Mouse (Mus musculus): ENCODE results near the gene Stambpl1.

Stambpl1 gene

DNA sequence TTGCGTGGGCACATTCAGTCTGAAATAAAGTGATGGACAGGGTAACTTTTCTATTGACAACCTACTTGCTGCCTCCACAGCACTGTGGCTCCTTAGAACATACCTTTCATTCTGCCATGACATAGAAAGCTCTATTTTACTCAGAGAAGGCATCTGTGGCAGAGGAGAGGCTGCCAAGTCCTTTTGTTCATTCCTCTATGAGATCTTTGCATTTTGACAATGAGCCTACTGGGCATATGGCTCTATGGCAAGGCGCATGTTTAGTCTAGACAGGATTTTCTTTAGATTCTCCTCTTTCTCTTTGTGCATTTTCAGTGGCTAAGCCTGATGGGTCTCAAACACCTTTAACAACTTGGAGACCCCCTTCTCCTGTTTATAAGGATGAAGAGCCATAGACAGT, 45.7 kb downstream of the Stambpl1 start:
- no peak for DNase-seq (ENCODE audit: low read depth, low spot score)

GRCm38 (mm10) chr19:34240273-34241039, 48.4 kb downstream of the Stambpl1 start:
- DNase-seq (ENCODE audit: low read depth, low spot score): no peak

DNA sequence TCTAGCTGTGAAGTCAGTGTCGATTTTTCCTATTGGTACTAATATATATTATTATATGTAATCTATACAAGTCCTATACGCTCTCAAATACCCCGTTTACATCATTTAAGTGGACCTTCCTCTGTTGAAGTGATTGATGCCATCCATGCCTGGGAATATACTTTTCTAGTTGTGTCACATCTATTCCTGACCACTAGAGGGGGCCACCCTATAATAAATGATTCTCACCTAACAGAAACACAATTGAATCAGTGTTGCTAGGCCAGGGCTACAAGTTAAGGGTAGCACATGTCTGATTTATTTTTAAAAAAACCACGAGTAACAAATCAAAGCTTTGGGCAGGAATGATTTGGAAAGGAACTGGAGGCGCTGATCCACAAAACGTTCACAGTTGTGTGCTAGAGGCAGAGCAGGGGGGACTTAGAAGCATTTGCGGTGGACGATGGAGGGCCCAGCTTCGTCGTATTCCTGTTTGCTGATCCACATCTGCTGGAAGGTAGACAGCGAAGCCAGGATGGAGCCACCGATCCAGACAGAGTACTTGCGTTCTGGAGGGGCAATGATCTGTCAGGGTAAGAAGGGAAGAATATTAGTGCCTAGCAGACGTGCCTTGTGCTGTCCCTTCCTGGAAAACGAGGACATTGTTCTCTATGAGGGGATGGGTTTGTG, 49.4 kb downstream of the Stambpl1 start:
- DNase-seq (ENCODE audit: low read depth, low spot score): peak; percentile 55

DNA sequence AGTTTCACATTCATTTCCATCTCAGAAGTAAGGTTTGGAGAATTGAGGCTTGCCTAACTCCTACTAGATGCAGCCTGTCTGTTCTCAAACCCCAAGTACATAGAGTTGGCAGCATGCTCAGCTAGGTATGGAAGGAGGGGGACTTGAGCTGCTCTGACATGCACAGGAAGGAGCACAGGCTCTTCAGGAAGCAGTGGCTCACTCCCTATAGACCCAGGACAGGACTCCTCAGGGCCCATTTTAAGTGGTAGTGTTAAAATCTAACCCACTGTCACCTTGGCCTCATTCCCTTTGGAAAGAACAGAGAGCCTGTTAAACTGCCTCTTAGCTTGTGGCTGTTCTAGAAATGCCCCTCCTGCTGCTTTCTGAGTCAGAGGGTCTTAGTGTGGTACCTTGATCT, 50.9 kb downstream of the Stambpl1 start:
- no peak for DNase-seq (ENCODE audit: low read depth, low spot score)

GRCm38 (mm10) chr19:34244056-34244455, 52.0 kb downstream of the Stambpl1 start:
- peak; percentile 85 for DNase-seq (ENCODE audit: low read depth, low spot score)

- DNase-seq (ENCODE audit: low read depth, low spot score): no peak
Measured at GRCm38 (mm10) chr19:34248558-34248957, 56.5 kb downstream of the Stambpl1 start.

- no peak for DNase-seq (ENCODE audit: low read depth, low spot score)
Measured at GRCm38 (mm10) chr19:34250621-34251020, 58.6 kb downstream of the Stambpl1 start.

GRCm38 (mm10) chr19:34251900-34252299, 59.9 kb downstream of the Stambpl1 start:
- DNase-seq (ENCODE audit: low read depth, low spot score): no peak

DNA sequence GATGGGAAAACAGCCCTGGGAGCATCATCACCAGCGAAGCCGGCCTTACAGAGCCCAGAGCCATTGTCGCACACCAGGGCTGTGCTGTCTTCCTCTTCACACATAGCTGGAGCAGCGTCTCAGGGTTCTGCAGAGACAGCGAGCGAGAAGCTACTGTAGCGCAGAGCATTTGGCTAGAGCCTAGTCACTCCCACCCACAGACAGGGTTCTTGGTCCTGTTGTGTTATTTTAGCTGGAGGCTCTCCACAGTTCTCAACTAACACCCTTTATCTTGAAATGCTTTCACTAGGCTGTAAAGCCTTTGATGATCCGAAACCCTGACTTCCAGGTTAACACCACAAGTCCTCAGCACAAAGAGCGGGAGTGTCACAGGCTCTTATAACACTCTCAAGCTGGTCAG, 60.4 kb downstream of the Stambpl1 start:
- no peak for DNase-seq (ENCODE audit: low read depth, low spot score)

- no peak for DNase-seq (ENCODE audit: low read depth, low spot score)
Measured at GRCm38 (mm10) chr19:34254101-34254879, 62.3 kb downstream of the Stambpl1 start.

GRCm38 (mm10) chr19:34254880-34255681, 63.1 kb downstream of the Stambpl1 start, which contains the start of gene Acta2:
TSS of gene Acta2 (minus strand) at chr19:34255590.
- peak; percentile 20 for DNase-seq (ENCODE audit: low read depth, low spot score)

- DNase-seq (ENCODE audit: low read depth, low spot score): no peak
Measured at GRCm38 (mm10) chr19:34256149-34256548, 64.1 kb downstream of the Stambpl1 start.

DNA sequence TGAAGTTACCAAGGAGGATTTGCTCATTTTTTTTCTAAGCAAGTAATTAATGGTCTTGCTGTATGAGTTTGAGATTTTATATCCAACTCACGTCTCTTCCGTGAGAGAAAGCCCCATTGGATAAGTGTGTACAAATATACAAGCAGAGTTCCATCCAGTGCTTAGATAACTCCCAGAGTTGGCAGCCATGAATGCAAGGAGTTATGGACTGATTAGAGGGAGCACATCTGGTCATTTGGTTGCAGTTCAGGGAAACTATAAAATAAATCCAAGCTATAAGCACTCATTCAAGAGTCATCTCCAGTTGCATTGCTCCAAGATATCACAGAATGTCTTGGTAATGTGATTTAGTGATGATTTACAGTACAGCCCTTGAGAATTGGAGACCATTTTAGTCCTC, 64.9 kb downstream of the Stambpl1 start:
- DNase-seq (ENCODE audit: low read depth, low spot score): no peak

DNA sequence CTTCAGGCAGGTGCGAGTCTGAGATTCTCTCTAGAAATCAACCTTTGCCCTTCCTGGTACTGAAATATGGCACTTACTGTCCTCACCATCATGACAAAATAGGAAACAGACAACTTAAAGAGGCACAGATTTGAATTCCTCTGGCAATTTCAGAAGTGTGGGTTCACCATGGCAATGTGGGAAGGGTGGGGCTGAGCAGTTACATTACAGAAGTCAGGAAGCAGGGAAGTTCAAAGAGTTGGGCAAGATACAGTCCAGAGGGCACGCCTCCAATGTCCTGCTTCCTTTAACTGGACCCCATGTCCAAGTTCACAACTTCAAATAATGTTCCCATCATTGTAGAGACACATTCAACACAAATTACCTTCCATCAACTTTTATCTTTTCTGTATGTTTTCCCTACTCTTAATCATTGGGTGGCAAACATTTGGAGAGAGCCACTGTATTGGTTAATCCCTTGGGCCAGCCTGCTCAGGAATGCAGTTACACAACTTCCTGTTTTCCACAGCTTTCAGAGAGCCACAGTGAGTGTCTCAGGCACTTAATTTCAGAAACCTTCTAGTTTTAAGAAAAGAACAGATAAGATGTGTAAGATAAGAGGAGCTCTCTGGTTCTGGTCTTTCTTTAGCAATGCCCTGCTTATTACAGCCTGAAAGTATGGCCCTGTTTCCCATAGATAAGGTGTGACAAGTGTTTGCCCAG, 70.4 kb downstream of the Stambpl1 start:
- DNase-seq (ENCODE audit: low read depth, low spot score): no peak

- DNase-seq (ENCODE audit: low read depth, low spot score): no peak
Measured at GRCm38 (mm10) chr19:34265604-34266193, 73.7 kb downstream of the Stambpl1 start.

- no peak for DNase-seq (ENCODE audit: low read depth, low spot score)
Measured at GRCm38 (mm10) chr19:34268991-34269390, 77.0 kb downstream of the Stambpl1 start.

- no peak for DNase-seq (ENCODE audit: low read depth, low spot score)
Measured at GRCm38 (mm10) chr19:34270106-34270726, 78.2 kb downstream of the Stambpl1 start.

GRCm38 (mm10) chr19:34270824-34271464, 78.9 kb downstream of the Stambpl1 start:
- DNase-seq (ENCODE audit: low read depth, low spot score): no peak

DNA sequence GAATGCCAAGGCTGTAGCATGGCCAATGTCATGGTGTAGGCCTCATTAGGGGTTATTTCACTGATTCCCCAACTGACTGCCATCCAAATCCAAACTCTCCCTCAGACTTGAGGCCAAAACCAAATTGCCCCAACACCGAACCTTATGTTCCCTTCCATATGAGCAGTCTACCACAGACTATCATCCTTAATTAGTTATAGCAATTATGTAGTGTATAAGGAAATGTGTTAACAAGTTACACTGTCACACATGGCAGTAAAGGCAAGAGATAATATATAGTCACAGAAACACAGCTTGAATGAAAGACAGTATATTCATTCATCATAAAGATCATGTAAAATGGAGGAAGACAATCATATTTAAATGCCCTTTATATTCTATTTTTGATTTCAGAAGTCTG, 81.0 kb downstream of the Stambpl1 start:
- no peak for DNase-seq (ENCODE audit: low read depth, low spot score)
